Mouse (Mus musculus) forebrain, embryonic 14.5 days (tissue): ENCODE measurements around the gene Cnnm2. TPM values are rescaled to one million over a fixed set of nuclear protein-coding genes. Genes with fewer than 3 reads are reported as not detected.
A peak's percentile ranks its signal among the peaks of the same experiment; 100 is the strongest.

Experiments
- ATAC-seq: fragments of 200-750 bp; cut with Nextera tagmentation; 2 replicates; pipeline ENCODE4 v1.8.0; 2017; ENCODE audit warnings: mild to moderate bottlenecking, moderate library complexity
- DNase-seq: peaks from one replicate; pipeline ENCODE4 v3.0.0-alpha.2; 2015; ENCODE audit warnings: low spot score
- H3K27ac ChIP-seq: fragments of 300-500 bp; sonication (generic); 2 replicates; pipeline ENCODE4 v1.5.1; 2014; ENCODE audit warnings: low read depth, mild to moderate bottlenecking, control low read depth, low read length, moderate library complexity
- H3K27me3 ChIP-seq: fragments of 300-500 bp; sonication (generic); replicated peaks from 2 replicates; pipeline ENCODE4 v1.6.1; 2014; ENCODE audit warnings: low read length, control low read depth, mixed read lengths; ENCODE audit not compliant: control insufficient read depth, insufficient read depth
- H3K36me3 ChIP-seq: fragments of 300-500 bp; sonication (generic); 2 replicates; pipeline ENCODE4 v1.6.1; 2014; ENCODE audit warnings: low read length, control low read depth; ENCODE audit not compliant: control insufficient read depth, insufficient read depth
- H3K4me1 ChIP-seq: fragments of 300-500 bp; sonication (generic); 2 replicates; pipeline ENCODE4 v1.6.1; 2014; ENCODE audit warnings: antibody characterized with exemption, low read length, control low read depth; ENCODE audit not compliant: control insufficient read depth, insufficient read depth
- H3K4me2 ChIP-seq: fragments of 300-500 bp; sonication (generic); 2 replicates; pipeline ENCODE4 v1.6.1; 2014; ENCODE audit warnings: mild to moderate bottlenecking, control low read depth, low read length
- H3K4me3 ChIP-seq: fragments of 300-500 bp; sonication (generic); 2 replicates; pipeline ENCODE4 v1.5.1; 2014; ENCODE audit warnings: low read depth, low read length, control low read depth
- H3K9ac ChIP-seq: fragments of 300-500 bp; sonication (generic); 2 replicates; pipeline ENCODE4 v1.6.1; 2014; ENCODE audit warnings: mild to moderate bottlenecking, low read length, control low read depth, moderate library complexity
- H3K9me3 ChIP-seq: fragments of 300-500 bp; sonication (generic); replicated peaks from 2 replicates; pipeline ENCODE4 v1.6.1; 2016; ENCODE audit warnings: low read length, control low read depth, mixed read lengths; ENCODE audit not compliant: control insufficient read depth
- WGBS: fragments of 180-500 bp; shearing (Covaris S2); extraction: QIAGEN DNeasy Blood & Tissue Kit; methylation state at CpG from one replicate; pipeline ENCODE4 v1.1.7; 2014; 5-methylcytosine and 5-hydroxymethylcytosine counted together
- polyA plus RNA-seq: library from polyadenylated mRNA; unstranded; fragments of >200 nt; fragmentation: Nextera tagmentation; extraction: Ambion mirVana; gene quantifications from 2 replicates; pipeline ENCODE4 v1.2.1, GENCODE M21; 2014

Gene Cnnm2
- polyA plus RNA-seq, 1 experiment from 2014 or later = 2.8 TPM

DNA sequence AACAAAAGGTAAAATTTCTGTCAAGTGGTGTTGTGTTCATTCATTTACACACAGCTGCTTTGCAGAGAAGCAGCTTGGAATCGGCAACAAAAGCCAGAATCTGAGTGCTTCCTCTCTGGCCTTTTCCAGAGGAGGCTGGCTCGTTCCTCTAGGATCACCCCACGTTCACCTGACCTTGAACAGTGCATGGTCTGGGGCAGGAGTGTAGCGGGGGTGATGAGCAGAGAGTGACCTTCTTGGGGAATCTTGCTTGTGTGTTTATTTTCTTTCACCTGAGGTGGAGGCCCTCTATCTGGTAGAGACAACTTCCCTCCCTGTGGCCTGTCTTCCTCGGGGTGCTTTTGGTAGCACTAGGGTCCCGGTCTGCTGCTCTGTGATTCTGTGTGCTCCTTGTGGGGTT, 94.8 kb downstream of the Cnnm2 start:
- 0 out of 2 replicates have a peak overlapping the region, but pooled peaks have one; percentile 3 for H3K4me2 ChIP-seq
- no peak overlapping the region for H3K4me3 ChIP-seq
- ATAC-seq = no peak
- H3K36me3 ChIP-seq = no peaks in the 10 kb centered on the region
- H3K9me3 ChIP-seq = no peaks in the 10 kb centered on the region
- 66% methylated on average over 6 of the region's 6 CpGs for WGBS
- H3K9ac ChIP-seq = no peak overlapping the region
- peaks cover 8% of the 10 kb centered on the region; the same call in 1 of the 2 replicates for H3K4me1 ChIP-seq
- DNase-seq = no peak
- H3K27me3 ChIP-seq = no peaks in the 10 kb centered on the region
- peak overlapping the region; percentile 48; the same call in 1 of the 2 replicates for H3K27ac ChIP-seq

DNA sequence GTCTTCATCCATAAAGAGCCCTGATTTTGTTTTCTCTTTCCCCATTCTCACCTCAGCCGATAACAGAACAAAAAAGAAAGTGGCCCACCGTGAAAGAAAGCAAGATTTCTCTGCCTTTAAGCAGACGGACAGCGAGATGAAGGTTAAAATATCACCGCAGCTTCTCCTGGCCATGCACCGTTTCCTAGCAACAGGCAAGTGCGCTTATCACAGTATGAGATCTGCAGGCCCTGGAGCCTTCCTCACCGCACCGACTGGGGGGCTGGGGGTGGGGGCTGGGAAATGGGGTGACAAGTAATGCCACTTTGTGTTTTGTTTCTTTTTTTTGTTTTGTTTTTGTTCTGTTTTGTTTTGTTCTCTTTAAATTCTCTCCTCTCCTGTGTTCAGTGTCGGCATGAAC, 95.4 kb downstream of the Cnnm2 start:
- Histone ChIP-seq H3K27me3 (no peaks in the 10 kb centered on the region), H3K9me3 (no peaks in the 10 kb centered on the region), H3K4me1 (peaks cover 8% of the 10 kb centered on the region; the same call in 1 of the 2 replicates), H3K27ac (peak overlapping the region; percentile 48; the same call in 1 of the 2 replicates), H3K4me3 (no peak overlapping the region), H3K4me2 (peak overlapping the region; percentile 3; the same call in 1 of the 2 replicates), H3K36me3 (no peaks in the 10 kb centered on the region), H3K9ac (no peak overlapping the region; the same call in 1 of the 2 replicates)
- ATAC-seq (no peak), DNase-seq (peak; percentile 30)
- WGBS = 23% methylated on average over 10 of the region's 10 CpGs

DNA sequence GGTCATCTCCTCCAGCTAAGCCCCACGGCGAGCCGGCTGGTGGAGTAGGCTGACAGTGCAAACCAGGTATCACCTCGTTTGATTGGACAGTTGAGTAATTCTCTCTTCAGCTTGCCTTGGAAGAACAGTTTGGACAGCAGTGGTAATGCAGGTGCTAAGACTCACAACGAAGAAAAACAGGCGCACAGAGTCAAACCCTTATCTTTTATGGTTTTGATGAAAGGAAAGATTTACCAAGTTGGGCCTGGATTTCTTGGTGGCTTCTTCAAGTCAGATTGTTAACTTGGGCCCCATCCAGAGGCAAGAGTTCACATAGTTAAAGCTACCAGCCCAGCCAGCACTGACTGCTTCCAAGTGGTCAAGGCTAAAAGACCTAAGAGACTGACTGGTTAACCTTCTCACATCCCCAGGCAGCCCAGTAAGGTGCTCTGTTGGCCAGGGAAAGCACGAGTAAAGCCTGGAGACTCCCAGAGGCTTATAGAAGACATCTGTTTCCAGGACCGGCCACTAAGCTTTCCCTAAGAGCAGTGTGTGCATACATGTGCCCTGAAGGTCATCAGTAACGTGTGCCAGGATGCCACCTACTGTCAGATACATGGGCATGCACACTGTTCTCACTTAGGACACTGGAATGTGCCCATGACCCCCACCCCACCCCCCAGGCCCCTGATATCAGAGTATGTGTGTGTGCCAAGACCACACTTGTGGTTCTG, 96.0 kb downstream of the Cnnm2 start:
- Histone ChIP-seq H3K4me2 (no peak overlapping the region), H3K9ac (no peak overlapping the region; the same call in 1 of the 2 replicates), H3K4me1 (peaks cover 8% of the 10 kb centered on the region; the same call in 1 of the 2 replicates), H3K27ac (0 out of 2 replicates have a peak overlapping the region, but pooled peaks have one; percentile 48), H3K9me3 (no peaks in the 10 kb centered on the region), H3K4me3 (no peak overlapping the region), H3K36me3 (no peaks in the 10 kb centered on the region), H3K27me3 (no peaks in the 10 kb centered on the region)
- ATAC-seq (no peak), DNase-seq (peak; percentile 24)
- 73% methylated on average over 9 of the region's 9 CpGs for WGBS

DNA sequence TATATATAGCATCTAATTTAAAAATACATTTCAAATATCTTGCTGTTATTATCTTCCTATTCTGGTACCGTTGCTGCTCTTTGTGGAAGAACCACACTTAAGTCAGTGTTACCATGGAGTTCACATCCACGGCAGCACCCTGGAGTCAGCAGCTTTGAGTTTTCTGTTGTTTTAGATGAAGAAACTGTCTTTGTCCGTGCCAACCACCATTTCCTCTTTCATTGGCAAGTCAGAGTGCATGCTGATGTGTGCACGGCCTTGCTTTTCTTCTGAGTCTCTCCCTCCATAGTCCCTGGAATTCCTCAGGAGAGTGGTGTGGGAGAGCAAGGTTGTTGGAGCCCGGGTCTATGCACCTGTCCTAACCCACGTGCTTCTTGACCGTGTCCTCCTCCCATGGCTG, 96.8 kb downstream of the Cnnm2 start:
- Histone ChIP-seq H3K4me2 (no peak overlapping the region), H3K9ac (no peak overlapping the region), H3K27me3 (no peaks in the 10 kb centered on the region), H3K9me3 (no peaks in the 10 kb centered on the region), H3K27ac (no peak overlapping the region), H3K4me3 (no peak overlapping the region), H3K36me3 (no peaks in the 10 kb centered on the region), H3K4me1 (peaks cover 8% of the 10 kb centered on the region; the same call in 1 of the 2 replicates)
- DNase-seq (no peak), ATAC-seq (no peak)
- 84% methylated on average over 7 of the region's 7 CpGs for WGBS

DNA sequence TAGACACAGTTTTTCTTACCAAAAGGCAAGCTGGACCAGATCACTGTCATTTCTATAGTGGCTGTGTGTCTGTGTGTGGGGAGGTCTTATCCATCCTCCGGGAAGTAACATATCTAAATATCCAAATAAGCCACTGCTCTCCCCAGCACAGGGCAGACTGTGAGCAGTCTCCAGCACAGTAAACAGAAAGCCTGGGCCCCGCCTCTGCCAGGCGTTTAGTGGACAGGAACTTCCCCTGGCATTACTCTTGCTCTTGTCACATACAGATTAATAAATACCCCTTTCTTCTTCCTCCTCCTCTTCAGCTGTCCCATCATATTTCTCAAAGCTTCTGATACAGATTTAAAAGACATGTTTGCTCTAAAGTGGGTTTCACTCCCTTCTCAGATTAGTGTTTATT, 101.2 kb downstream of the Cnnm2 start:
- Histone ChIP-seq H3K27me3 (no peaks in the 10 kb centered on the region), H3K27ac (no peak overlapping the region), H3K4me3 (no peak overlapping the region), H3K4me2 (no peak overlapping the region), H3K4me1 (no peaks in the 10 kb centered on the region), H3K36me3 (no peaks in the 10 kb centered on the region), H3K9me3 (no peaks in the 10 kb centered on the region), H3K9ac (no peak overlapping the region)
- ATAC-seq (no peak), DNase-seq (no peak)
- WGBS = 64% methylated on average over 3 of the region's 3 CpGs

DNA sequence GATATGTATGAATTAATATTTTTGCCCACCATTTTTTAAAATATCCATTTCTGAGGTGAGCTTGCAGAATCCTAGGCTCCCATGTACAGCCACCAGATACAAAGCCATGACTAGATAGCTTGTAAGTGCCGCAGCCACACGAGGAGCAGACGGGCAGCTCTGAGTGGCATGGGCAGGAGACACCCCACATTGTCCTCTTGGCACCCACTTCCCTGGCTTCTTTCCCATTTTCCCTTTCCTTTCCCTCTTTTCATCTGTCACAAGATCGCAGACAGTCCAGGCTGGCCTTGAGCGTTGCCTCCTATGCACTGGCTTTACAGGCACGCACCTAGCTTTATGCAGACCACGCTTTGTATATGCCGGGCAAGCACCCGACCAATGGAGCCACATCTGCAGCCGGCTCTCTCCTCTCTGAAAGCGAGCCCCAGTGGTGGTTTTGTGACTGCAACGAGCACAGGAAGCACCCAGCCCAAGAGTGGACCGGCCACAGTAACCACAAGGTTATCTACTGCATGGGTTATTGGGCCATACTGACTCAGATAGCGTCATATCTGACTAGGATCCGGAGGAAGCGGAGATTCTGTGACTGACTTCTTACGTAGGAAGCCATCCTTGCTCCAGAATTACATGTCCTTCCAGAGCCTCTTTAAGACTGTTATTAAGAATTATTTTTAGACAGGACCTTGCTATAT, 102.0 kb downstream of the Cnnm2 start:
- no peak for DNase-seq
- 84% methylated on average over 17 of the region's 17 CpGs for WGBS
- ATAC-seq = no peak

DNA sequence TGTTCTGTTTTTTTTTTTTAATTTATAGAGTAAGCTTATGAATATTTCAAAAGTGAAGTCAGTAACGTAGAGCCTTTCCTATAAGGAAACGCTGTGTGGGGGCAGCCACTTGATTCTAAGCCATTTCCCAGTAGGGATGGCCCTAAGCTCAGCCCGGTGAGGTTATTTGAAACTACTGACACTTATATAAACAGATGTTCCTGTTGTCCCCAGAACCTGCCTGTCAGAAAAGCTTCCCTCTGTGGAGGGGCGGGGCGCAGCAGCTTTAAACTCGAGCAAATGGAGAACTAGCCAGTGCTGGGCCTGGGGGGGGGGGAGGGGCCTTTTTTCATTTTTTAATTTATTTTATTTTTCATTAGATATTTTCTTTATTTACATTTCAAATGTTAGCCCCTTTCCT, 102.7 kb downstream of the Cnnm2 start:
- Histone ChIP-seq H3K4me2 (no peak overlapping the region), H3K27me3 (no peaks in the 10 kb centered on the region), H3K4me3 (no peak overlapping the region), H3K4me1 (no peaks in the 10 kb centered on the region), H3K9ac (no peak overlapping the region), H3K9me3 (no peaks in the 10 kb centered on the region), H3K27ac (no peak overlapping the region), H3K36me3 (no peaks in the 10 kb centered on the region)
- no peak for DNase-seq
- WGBS = 74% methylated on average over 6 of the region's 6 CpGs
- ATAC-seq = no peak

More for the DNA sequence above, 102.0 kb downstream of the Cnnm2 start:
- Histone ChIP-seq H3K4me1 (no peaks in the 10 kb centered on the region), H3K27me3 (no peaks in the 10 kb centered on the region), H3K36me3 (no peaks in the 10 kb centered on the region), H3K4me2 (no peak overlapping the region), H3K4me3 (no peak overlapping the region), H3K9me3 (no peaks in the 10 kb centered on the region), H3K9ac (no peak overlapping the region), H3K27ac (no peak overlapping the region)

DNA sequence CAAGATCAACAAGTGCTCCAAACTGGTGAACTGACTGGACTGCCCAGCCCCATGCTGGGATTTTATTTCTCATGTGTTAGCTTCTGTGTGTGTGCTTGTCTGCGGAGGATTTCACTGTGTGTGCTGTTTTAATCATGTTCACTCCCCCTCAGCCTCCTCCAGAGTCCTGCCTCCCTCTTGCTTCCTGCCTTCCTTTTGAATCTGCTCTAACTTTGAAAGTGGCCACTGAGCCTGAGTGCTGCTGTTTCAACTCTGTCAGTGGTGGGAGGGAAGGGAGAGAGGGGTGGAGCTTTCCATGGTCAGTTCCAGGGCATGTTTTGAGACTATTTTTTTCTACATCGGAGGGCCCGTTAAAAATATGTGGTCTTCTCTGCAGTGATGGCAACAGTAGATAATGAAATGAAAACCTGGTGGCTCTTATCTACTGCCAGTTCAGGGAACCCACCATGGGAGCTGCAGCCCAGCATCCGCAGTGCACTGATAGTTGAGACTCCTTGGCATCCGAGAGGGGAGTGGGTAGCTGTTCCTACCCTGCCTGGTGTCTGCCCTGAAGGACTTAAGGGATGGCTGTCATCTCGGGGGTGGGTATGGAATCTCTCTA, 103.4 kb downstream of the Cnnm2 start:
- ATAC-seq (no peak), DNase-seq (no peak)
- no peaks in the 10 kb centered on the region for H3K27me3 ChIP-seq
- 80% methylated on average over 6 of the region's 6 CpGs for WGBS
- H3K36me3 ChIP-seq = no peaks in the 10 kb centered on the region
- no peak overlapping the region for H3K4me3 ChIP-seq
- no peak overlapping the region for H3K4me2 ChIP-seq
- H3K9me3 ChIP-seq = no peaks in the 10 kb centered on the region
- H3K27ac ChIP-seq = no peak overlapping the region
- H3K4me1 ChIP-seq = no peaks in the 10 kb centered on the region
- no peak overlapping the region for H3K9ac ChIP-seq
